Mouse (Mus musculus) liver, embryonic 15.5 days (tissue): ENCODE results near the gene Riox1. TPM values are rescaled to one million over a fixed set of nuclear protein-coding genes. Genes with fewer than 3 reads are reported as not detected.
"Not testable (repeated sequence)": the region's sequence is repeated elsewhere in the genome, so short reads cannot be mapped to it uniquely, and the experiment has no call there.

Experiments
- ATAC-seq: fragments of 200-750 bp; cut with Nextera tagmentation; 2 replicates; pipeline ENCODE4 v1.8.0; 2017; ENCODE audit warnings: moderate number of reproducible peaks, mild to moderate bottlenecking, moderate library complexity; ENCODE audit not compliant: insufficient read depth
- H3K27ac ChIP-seq: fragments of 300-500 bp; sonication (generic); replicated peaks from 2 replicates; pipeline ENCODE4 v1.5.1; 2015; ENCODE audit warnings: mild to moderate bottlenecking, inconsistent platforms
- H3K27me3 ChIP-seq: fragments of 300-500 bp; sonication (generic); 2 replicates; pipeline ENCODE4 v1.6.1; 2015; ENCODE audit warnings: mild to moderate bottlenecking, inconsistent platforms
- H3K36me3 ChIP-seq: fragments of 300-500 bp; sonication (generic); replicated peaks from 2 replicates; pipeline ENCODE4 v1.6.1; 2015; ENCODE audit warnings: moderate library complexity, mild to moderate bottlenecking, inconsistent platforms
- H3K4me1 ChIP-seq: fragments of 300-500 bp; sonication (generic); replicated peaks from 2 replicates; pipeline ENCODE4 v1.6.1; 2015; ENCODE audit warnings: inconsistent platforms
- H3K4me2 ChIP-seq: fragments of 300-500 bp; sonication (generic); 2 replicates; pipeline ENCODE4 v1.6.1; 2015; ENCODE audit warnings: moderate library complexity, mild to moderate bottlenecking, inconsistent platforms
- H3K4me3 ChIP-seq: fragments of 300-500 bp; sonication (generic); replicated peaks from 2 replicates; pipeline ENCODE4 v1.5.1; 2015; ENCODE audit warnings: mild to moderate bottlenecking, inconsistent platforms
- H3K9ac ChIP-seq: fragments of 300-500 bp; sonication (generic); 2 replicates; pipeline ENCODE4 v1.6.1; 2015; ENCODE audit warnings: moderate library complexity, mild to moderate bottlenecking, inconsistent platforms
- H3K9me3 ChIP-seq: fragments of 300-500 bp; sonication (generic); replicated peaks from 2 replicates; pipeline ENCODE4 v1.6.1; 2016; ENCODE audit warnings: inconsistent platforms
- WGBS: fragments of 180-500 bp; shearing (Covaris S2); methylation state at CpG from one replicate; pipeline ENCODE4 v1.1.7; 2015; ENCODE audit warnings: mixed read lengths; ENCODE audit not compliant: insufficient replicate concordance; 5-methylcytosine and 5-hydroxymethylcytosine counted together
- polyA plus RNA-seq: library from polyadenylated mRNA; unstranded; fragments of >200 nt; fragmentation: Nextera tagmentation; extraction: Ambion mirVana; gene quantifications from 2 replicates; pipeline ENCODE4 v1.2.1, GENCODE M21; 2015

Riox1 gene
- polyA plus RNA-seq, 1 experiment from 2014 or later: 7.1 TPM

DNA sequence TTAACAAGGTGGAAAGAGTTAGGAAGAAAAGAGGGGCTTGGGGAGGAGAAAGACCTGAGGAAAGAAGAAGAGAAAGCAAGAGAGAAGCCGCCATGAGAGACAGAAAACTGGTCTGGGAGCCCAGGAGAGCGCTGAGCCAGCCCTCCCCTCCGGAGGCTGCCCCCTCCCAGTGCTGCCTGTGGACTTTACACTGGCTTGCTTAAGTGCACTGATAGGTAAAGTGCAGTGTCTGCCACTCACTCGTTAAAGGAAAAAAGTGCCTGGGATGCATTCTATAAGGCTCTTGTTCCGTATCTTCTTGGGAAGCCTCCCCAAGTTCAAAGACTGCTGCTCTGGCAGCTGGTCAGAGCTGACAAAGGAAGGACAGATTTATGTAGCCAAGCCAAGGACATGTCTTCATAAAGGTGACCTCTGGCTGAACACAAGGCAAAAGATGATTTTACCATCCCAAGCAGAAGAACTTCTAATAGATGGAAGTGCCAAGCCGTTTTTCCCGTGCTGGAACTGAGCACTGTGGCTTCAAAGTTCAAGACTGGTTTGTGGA lies 25.2 kb upstream of the Riox1 start:
- Histone ChIP-seq H3K9ac (no peak overlapping the region), H3K9me3 (no peaks in the 10 kb centered on the region), H3K4me1 (peaks cover 37% of the 10 kb centered on the region), H3K27ac (no peak overlapping the region; the same call in 1 of the 2 replicates), H3K36me3 (no peaks in the 10 kb centered on the region), H3K27me3 (no peaks in the 10 kb centered on the region; the same call in 1 of the 2 replicates), H3K4me3 (no peak overlapping the region), H3K4me2 (peak overlapping the region; percentile 27)
- no peak for ATAC-seq
- WGBS: 59% methylated on average over 7 of the region's 7 CpGs

DNA sequence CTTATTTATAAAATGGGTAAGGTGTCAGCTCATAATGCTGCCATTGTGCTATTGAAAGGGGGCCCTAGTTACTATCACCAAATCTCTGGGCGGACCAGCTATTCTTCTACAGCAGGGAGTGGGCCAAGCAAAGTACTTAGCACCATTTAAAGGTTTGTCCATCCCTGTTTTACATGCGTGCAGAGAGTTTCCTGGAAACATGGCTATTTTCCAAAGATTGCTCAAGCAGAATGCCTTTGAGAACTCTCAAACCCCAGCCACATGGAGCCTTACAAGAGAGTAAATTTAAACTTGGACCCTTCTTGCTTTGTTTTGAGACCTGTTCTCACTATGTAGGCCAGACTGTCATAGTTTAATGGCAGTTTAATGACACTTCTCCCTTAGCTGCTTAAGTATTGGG lies 24.3 kb upstream of the Riox1 start:
- Histone ChIP-seq H3K27ac (no peak overlapping the region), H3K4me3 (no peak overlapping the region), H3K27me3 (no peaks in the 10 kb centered on the region; the same call in 1 of the 2 replicates), H3K36me3 (no peaks in the 10 kb centered on the region), H3K9me3 (no peaks in the 10 kb centered on the region), H3K9ac (no peak overlapping the region), H3K4me2 (no peak overlapping the region), H3K4me1 (peaks cover 30% of the 10 kb centered on the region)
- ATAC-seq: no peak
- WGBS: 57% methylated on average over 2 of the region's 2 CpGs

DNA sequence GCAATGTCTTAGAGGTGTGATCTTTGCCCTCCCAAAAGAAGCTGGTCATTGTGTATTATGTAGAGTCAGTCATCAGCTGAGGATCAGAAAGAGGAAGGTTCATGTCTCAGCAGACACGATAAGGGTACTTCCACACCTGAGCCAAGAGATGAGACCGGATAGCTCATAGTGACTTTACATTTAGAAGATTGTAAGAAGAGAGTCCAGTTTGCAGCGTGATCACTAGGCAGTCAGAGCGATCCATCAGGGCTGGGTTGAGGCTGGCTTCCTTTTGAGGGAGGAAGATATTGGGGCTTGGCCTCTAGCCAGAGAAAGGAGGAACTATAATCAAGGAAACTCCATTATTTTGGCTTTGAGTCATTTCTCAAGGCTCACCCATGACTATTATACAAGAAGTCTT lies 22.7 kb upstream of the Riox1 start:
- no peak overlapping the region for H3K4me2 ChIP-seq
- H3K4me1 ChIP-seq: peaks cover 25% of the 10 kb centered on the region
- no peak for ATAC-seq
- no peaks in the 10 kb centered on the region for H3K36me3 ChIP-seq
- H3K27me3 ChIP-seq: no peaks in the 10 kb centered on the region; the same call in 1 of the 2 replicates
- 18% methylated on average over 4 of the region's 4 CpGs for WGBS
- H3K9me3 ChIP-seq: no peaks in the 10 kb centered on the region
- no peak overlapping the region for H3K9ac ChIP-seq
- H3K4me3 ChIP-seq: no peak overlapping the region
- H3K27ac ChIP-seq: no peak overlapping the region

DNA sequence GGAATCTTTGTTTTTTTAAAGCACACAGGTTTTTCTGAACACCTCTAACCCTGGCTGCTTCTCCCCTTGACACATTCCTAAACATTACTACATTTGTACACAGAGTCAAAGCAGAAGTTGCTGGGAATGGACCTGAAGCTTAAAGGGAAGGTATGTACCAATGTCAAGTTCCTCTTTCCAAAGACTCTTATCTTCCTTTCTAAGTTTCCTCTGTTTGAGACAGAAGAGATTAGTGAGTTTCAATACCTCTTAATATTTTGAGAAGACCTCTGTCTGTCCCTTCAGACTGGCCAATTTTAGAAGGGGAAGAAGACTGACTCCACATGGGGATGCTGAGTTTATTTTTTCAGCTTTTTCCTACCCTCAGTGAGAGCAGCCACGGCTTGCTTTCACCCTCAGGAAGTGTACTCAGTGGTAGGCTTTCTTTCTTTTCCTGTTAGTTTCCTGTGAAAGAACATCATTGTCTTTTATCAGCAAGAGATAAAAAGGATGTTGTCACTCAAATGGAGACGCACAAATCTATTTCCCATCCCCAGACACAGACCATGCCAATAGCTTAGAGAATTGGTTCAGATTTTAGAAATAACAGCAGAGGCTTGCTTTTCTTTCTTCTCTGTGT lies 21.1 kb upstream of the Riox1 start:
- H3K4me1 ChIP-seq: peaks cover 12% of the 10 kb centered on the region
- no peak overlapping the region for H3K9ac ChIP-seq
- no peaks in the 10 kb centered on the region for H3K36me3 ChIP-seq
- WGBS: 1% methylated on average over 2 of the region's 2 CpGs
- peak; percentile 41; the same call in 1 of the 2 replicates for ATAC-seq
- no peaks in the 10 kb centered on the region for H3K9me3 ChIP-seq
- no peak overlapping the region for H3K4me2 ChIP-seq
- no peak overlapping the region for H3K4me3 ChIP-seq
- peak overlapping the region; percentile 59 for H3K27ac ChIP-seq
- H3K27me3 ChIP-seq: no peaks in the 10 kb centered on the region; the same call in 1 of the 2 replicates

DNA sequence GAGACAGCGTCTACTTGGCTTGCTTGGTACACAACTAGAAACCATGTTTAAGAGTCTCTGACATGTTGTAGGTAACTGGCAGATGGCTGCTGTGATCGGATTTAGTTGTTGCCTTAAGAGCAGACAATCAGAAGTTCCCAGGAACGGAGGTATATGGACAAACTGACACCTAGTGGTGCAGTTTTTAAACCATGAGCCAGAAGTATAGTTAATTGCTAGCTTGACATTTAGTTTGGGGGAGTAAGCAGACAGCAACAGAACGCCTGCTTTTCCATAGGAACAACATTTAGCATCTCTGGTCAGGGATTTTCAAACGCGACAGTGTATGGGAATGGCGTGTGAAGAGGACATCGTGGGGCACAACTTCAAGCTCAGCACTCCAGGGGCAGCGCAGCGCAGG lies 12.8 kb upstream of the Riox1 start:
- no peak overlapping the region for H3K27ac ChIP-seq
- peaks cover 38% of the 10 kb centered on the region for H3K4me1 ChIP-seq
- no peaks in the 10 kb centered on the region for H3K36me3 ChIP-seq
- no peak for ATAC-seq
- no peak overlapping the region for H3K4me3 ChIP-seq
- H3K4me2 ChIP-seq: no peak overlapping the region
- no peak overlapping the region for H3K9ac ChIP-seq
- H3K9me3 ChIP-seq: no peaks in the 10 kb centered on the region
- H3K27me3 ChIP-seq: no peaks in the 10 kb centered on the region
- WGBS: 60% methylated on average over 10 of the region's 10 CpGs

DNA sequence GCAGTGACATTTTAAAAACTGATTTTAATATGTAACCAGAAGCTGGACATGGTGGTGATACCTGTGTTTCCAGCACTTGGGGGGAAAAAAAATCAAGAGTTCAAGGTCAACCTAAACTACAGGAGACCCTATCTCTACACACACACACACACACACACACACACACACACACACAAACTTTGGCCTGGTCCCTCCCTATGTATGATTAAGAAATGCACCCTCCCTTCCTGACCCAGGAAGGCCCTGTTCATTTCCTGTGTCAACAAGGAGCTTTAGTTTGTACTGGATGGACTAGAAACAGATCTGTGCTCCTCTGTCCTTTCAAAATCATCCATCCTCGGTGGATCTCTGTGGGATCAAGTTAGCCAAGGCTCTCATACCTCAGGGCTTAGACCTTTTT lies 11.8 kb upstream of the Riox1 start:
- 45% methylated on average over 1 of the region's 1 CpGs for WGBS
- not testable (repeated sequence) for H3K27me3 ChIP-seq, H3K4me2 ChIP-seq, H3K9ac ChIP-seq, H3K4me3 ChIP-seq, H3K27ac ChIP-seq, H3K36me3 ChIP-seq, H3K9me3 ChIP-seq, ATAC-seq
- H3K4me1 ChIP-seq: peaks cover 38% of the 10 kb centered on the region

DNA sequence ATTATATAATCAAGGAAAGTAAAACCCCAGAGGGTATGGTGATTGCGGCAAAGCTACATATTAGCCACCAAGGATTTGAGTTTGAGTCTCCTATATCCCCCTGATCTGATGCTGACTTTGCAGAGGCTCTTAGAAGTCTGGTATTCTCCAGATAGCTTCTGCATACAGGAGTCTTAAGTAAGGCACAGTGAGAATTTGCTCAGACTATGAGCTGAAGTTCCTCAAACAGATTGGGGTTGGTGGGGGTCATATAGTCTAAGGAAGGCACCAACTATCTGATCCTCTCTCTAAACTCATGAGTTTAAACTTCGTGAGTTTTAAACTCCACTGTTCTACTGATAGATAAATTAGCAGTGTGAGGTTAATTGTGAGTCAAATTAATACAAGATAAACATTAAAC lies 11.1 kb upstream of the Riox1 start:
- H3K9me3 ChIP-seq: no peaks in the 10 kb centered on the region
- no peak overlapping the region for H3K4me2 ChIP-seq
- H3K36me3 ChIP-seq: no peaks in the 10 kb centered on the region
- ATAC-seq: no peak
- H3K4me3 ChIP-seq: no peak overlapping the region
- H3K9ac ChIP-seq: no peak overlapping the region
- no peak overlapping the region for H3K27ac ChIP-seq
- H3K27me3 ChIP-seq: no peaks in the 10 kb centered on the region
- H3K4me1 ChIP-seq: peaks cover 38% of the 10 kb centered on the region
- WGBS: 59% methylated on average over 2 of the region's 2 CpGs

DNA sequence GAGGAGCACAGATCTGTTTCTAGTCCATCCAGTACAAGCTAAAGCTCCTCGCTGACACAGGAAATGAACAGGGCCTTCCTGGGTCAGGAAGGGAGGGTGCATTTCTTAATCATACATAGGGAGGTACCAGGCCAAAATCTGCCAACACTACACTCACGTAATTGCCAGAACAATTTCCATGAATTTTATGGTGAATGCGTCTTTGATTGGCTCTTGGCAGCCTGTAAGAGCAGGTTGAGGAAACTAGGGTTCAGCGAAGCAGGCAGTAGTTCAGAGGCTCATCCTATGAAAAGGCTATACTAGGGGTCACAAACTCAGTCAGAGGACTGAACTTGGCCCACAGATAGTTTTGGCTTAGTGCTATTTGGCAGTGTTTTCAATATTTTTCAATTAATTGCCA lies 10.4 kb upstream of the Riox1 start:
- no peak overlapping the region for H3K9ac ChIP-seq
- H3K27ac ChIP-seq: no peak overlapping the region
- no peaks in the 10 kb centered on the region for H3K36me3 ChIP-seq
- H3K4me1 ChIP-seq: peaks cover 38% of the 10 kb centered on the region
- H3K9me3 ChIP-seq: no peaks in the 10 kb centered on the region
- H3K4me2 ChIP-seq: no peak overlapping the region
- no peak for ATAC-seq
- no peaks in the 10 kb centered on the region for H3K27me3 ChIP-seq
- 54% methylated on average over 4 of the region's 4 CpGs for WGBS
- no peak overlapping the region for H3K4me3 ChIP-seq

DNA sequence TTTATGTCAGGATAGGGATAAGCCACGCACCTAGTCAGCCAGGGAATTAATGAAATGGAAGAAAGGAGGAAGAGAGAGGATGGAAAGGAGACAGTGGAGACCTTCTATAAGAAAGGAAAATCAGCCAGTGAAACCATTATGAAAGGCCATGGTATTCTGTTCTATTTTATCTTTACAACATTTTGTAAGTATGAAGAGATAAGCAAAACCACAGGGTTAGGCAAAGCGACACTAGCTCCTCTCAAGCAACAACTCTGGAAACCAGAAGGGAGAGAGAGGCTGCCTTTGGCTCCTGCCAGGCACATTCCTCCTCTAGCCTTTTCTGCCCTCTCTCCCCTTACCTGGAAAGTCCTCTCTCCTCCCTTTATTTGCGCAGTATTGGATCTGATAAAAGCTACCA lies 8.5 kb upstream of the Riox1 start:
- Histone ChIP-seq H3K4me1 (peaks cover 39% of the 10 kb centered on the region), H3K4me2 (peak overlapping the region; percentile 8; the same call in 1 of the 2 replicates), H3K4me3 (no peak overlapping the region), H3K27ac (0 out of 2 replicates have a peak overlapping the region, but pooled peaks have one; percentile 4), H3K36me3 (no peaks in the 10 kb centered on the region), H3K9ac (no peak overlapping the region), H3K27me3 (no peaks in the 10 kb centered on the region), H3K9me3 (no peaks in the 10 kb centered on the region)
- ATAC-seq: peak; percentile 47; the same call in 1 of the 2 replicates
- WGBS: 40% methylated on average over 3 of the region's 3 CpGs

DNA sequence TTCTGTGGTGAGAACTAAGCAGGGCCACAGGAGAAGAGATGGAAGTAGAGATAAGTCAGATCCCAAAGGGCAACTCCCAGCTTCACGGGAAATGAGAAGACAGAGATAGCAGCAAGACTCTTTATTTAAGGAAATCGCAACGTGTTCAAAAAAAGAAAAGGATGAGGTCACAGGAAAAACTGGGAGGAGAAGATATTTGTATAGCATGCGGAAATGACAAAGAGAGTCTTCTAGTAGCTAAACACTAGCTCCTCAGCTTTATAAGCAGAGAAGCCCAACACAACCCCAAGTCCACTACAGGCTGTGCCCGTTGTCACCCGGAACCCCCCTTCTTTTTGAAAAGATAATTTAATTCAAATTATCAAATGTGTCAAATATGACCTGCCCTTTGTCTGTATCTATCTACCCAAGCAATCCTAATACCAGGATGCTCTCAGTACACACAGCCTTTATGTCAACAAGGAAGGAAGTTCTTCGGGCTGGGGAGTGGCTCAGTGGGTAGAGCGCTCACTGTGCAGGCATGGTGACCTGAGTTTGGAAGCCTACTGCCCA lies 3.1 kb upstream of the Riox1 start:
- no peak for ATAC-seq
- no peak overlapping the region for H3K9ac ChIP-seq
- no peaks in the 10 kb centered on the region for H3K9me3 ChIP-seq
- H3K27ac ChIP-seq: no peak overlapping the region
- H3K27me3 ChIP-seq: no peaks in the 10 kb centered on the region
- peaks cover 48% of the 10 kb centered on the region for H3K4me1 ChIP-seq
- 30% methylated on average over 8 of the region's 8 CpGs for WGBS
- no peaks in the 10 kb centered on the region for H3K36me3 ChIP-seq
- H3K4me2 ChIP-seq: no peak overlapping the region
- no peak overlapping the region for H3K4me3 ChIP-seq

DNA sequence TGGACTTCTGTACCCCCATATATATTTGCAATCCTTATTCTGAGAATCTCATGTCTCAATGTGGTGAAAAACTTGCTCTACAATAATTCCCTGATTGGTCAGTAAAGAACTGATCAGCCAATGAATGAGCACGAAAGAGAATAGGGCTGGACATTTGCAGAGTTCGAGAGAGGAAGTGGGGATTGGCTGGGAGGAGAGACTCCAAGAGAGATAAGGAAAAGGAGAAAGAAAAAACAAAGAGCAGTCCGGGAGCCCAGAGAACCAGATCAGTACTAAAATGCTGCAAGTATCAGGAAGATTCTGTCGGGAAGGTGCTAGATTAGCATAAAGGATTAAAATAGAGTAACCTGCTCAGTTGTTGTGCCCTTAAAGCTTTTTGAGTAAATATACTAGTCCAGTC lies 1.4 kb upstream of the Riox1 start:
- peaks cover 63% of the 10 kb centered on the region for H3K4me1 ChIP-seq
- H3K4me3 ChIP-seq: no peak overlapping the region
- no peak overlapping the region for H3K9ac ChIP-seq
- ATAC-seq: no peak
- no peak overlapping the region for H3K27ac ChIP-seq
- peak overlapping the region; percentile 97 for H3K4me2 ChIP-seq
- H3K27me3 ChIP-seq: no peaks in the 10 kb centered on the region
- 0 out of 2 replicates have a peak, but pooled peaks cover 7% of the 10 kb centered on the region for H3K36me3 ChIP-seq
- WGBS: 27% methylated on average over 4 of the region's 4 CpGs
- H3K9me3 ChIP-seq: no peaks in the 10 kb centered on the region
